Mouse (Mus musculus): Measurements from ENCODE around the gene Tfeb.

The Tfeb gene

DNA sequence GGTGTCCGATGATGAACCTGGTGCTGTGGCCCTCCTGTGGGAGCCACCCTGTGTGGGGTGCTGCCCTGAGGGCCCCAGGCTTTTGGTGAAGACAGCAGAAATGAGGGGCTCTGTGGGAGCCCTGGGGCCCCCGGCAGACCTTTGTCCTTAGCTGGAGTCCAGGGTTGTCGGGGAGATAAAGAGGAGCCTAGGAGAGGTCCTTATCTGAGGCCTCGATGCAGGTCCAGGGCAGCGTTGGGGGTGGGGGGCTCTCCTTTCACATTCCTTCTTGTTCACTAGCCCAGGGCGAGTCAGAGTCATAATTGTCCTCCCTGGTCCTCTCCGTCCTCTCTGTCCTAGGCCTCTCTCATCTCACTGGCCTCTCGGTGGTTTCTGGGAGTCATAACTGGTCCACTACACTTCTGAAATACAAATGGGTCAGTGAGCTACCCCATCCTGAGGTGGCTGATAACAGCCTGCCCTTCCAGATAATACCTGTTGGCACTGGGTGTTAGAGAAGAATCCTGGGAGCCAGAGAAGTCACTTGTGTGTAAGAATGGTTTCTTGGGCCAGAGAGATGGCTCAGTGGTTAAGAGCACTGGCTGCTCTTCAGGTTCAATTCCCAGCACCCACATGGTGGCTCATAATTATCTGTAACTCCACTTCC is 16.4 kb downstream of the Tfeb start:
- no peak for DNase-seq (ENCODE audit: low read depth, low spot score)

DNA sequence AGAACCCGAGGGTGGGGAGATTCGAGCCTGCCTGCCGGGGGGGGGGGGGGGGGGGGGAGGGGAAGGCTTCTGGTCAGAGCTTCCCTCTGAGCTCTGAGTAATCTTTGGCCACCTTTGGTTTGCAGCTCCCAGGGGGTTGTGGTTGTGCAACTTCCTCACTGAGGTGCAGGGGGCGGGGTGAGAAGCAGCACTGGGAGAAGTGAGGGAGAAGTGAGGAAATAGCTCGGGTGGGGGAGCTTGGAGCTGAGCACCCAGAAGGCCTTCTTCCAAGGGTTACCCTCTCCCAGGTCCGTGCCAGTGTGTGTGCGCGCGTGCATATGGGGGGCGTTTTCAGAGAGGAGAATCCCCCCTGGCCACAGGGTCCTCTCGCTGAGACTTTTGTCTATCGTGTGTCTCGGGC is 17.4 kb downstream of the Tfeb start:
- no peak for DNase-seq (ENCODE audit: low read depth, low spot score)

GRCm38 (mm10) chr17:47756366-47756765 is 19.5 kb downstream of the Tfeb start:
- DNase-seq (ENCODE audit: low read depth, low spot score) = no peak

- no peak for DNase-seq (ENCODE audit: low read depth, low spot score)
These were observed 20.3 kb downstream of the Tfeb start for GRCm38 (mm10) chr17:47757056-47757610.

DNA sequence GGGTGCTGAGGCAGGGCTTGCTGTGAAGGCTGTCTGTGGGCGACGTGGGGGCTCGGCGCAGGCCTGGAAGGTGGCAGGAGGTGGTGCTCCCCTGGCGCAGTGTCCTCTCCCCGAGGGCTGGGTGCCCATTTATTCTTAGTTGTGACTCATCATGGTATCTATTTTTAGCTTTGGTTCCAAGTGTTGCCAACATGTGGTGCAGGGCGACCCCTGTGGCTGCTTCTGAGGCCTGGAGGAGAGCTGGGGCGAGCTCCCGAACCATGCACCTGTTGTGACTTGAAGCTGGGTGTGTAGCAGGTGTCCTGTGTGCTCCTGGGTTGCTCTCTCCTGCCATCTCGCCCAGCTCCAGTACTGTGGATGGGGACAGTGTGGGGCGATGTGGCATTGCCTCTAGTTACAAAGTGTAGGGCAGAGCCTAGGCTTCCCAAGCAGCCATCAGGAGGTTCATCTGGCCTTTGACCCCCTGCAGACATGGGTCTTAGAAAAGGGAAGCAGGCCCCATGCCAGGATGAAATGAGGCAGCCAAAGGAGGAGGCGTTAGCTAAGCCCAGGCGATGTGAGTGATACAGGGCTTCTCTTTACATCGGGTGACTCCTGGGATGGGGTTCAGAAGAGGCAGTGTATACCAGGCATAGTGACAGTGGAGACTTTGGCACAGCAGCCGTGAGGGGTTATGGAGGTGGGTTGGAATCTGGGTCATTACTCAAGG is 23.0 kb downstream of the Tfeb start:
- DNase-seq (ENCODE audit: low read depth, low spot score) = no peak

- DNase-seq (ENCODE audit: low read depth, low spot score) = no peak
These were observed 25.2 kb downstream of the Tfeb start for GRCm38 (mm10) chr17:47762028-47762427.

DNA sequence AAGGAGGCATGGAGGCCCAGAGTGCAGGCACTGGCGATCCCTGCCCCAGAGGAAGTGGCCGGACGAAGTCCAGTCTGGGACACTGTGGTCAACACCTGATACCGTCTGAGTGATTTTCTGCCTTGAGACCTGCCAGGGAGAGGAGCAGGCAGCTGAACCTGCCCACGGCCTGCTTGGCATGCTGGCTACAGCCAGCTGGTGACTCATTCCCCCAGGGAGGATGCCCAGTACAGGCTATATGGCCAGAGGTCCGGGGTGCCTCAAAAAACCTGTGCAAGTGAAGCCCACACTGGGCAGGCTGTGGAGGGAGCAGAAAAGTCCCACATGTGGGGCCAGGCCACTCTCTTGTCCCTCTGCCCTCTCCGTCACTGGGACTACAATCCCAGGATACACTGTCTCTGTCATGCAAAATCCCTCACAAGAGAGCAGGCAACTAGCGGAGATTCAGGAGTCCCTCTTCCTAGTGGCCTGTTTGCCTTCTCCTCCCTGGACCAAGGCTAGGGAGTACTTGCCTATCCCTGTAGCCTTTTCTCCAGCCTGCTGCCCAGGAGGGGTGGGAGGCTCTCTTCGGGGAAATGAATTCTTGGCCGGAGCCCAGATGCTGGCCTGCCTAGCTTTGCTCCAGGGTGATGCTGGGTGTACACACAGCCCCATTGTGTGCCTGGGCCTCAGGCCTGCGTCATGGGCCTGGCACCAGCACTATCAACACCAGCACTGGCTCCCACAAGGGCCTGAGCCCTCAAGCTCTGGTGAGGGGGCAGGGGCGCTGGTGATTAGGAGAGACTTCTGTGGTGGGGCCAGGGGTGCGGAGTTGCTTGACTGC is 25.9 kb downstream of the Tfeb start:
- no peak for DNase-seq (ENCODE audit: low read depth, low spot score)

- no peak for DNase-seq (ENCODE audit: low read depth, low spot score)
These were observed 29.2 kb downstream of the Tfeb start for GRCm38 (mm10) chr17:47765986-47766385.

DNA sequence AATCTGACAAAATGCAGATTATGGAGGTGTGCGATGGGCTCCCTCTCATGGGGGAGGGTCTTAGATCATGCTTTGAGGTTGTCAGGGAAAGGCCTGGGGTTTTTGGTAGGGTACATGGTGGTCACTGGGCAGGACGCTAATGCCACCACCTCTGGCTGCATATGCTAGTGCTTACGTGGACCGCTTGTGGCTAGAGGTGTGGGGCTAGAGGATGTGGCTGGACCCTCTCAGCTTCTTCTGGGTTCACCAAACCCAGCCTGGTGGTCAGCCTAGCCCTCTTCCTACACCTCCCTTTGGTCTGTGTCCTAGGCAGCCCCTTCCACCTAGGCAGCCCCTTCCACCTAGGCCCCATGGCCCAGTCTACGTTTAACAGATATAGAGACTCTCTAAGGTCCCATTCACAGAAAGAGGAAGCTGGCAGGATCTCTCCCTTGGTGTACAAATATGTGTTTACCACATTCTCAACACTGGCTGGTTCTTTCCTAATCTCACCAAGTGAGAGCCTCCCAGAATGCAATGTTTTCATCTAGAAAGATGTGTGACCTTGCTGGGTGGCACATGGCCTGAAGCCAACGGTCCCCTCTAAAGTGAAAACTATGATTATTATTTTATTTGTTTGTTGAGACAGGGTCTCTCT is 29.7 kb downstream of the Tfeb start:
- DNase-seq (ENCODE audit: low read depth, low spot score) = no peak

- no peak for DNase-seq (ENCODE audit: low read depth, low spot score)
These were observed 30.2 kb downstream of the Tfeb start for GRCm38 (mm10) chr17:47767081-47767455.

DNA sequence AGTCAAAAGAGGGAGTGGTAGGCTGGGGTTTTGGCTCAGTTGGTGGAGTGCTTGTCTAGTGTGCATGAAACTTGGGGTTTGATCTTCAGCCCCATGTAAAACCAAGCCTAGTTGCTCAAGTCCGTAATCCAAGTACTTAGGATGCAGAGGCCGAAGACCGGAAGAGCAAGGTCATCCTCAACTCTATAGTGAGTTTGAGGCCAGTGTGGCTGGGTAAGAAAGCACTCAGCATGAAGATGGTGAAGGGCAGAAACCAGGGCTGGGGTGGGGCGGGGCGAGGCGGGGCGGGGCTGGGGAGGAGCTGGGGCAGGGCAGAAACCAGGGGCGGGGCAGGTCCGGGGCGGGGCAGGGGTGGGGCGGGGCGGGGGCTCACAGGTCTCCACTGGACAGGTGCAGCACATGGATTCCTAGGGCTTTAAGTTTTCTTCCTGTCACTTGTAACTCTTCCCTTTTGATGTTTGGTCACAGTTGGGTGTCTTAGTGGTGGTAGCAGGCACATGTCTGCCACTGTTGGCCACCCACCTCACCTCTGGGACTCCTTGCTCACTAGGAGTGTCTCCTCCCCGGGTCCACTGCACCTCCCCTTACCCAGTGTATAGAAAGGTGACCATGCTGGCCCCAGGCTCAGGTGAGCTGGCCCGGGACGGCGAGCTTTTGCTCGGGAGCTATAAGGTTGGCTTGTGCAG is 30.8 kb downstream of the Tfeb start:
- DNase-seq (ENCODE audit: low read depth, low spot score) = no peak

DNA sequence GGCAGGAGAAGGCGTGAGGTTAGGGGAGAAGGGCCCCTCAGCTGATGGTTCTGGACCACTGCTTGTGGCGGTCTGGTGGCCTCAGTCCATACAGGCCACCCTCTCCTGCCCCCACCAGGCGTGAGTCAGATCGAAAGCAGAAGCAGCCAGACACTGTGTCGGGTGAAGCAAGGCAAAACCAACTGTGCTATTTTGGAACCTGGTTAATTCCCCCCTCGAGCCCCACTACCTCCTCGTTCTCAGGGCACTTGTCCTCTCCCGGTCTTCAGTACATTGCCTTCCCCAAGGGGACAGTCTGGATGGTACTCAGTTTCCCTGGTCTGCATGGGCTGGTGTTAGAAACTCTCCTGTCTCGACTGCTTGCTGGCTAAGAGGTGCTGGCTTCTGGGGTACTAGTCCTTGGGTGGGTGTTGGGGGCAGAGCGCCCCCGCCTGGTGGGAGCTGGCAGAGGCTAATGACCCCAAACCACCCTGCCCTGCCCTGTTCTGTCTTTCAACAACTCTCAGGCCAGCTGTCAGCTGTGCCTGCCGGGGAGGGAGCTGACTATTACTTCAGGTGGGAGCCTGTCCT is 32.0 kb downstream of the Tfeb start:
- DNase-seq (ENCODE audit: low read depth, low spot score) = no peak

GRCm38 (mm10) chr17:47769389-47770299 is 32.8 kb downstream of the Tfeb start:
- no peak for DNase-seq (ENCODE audit: low read depth, low spot score)

DNA sequence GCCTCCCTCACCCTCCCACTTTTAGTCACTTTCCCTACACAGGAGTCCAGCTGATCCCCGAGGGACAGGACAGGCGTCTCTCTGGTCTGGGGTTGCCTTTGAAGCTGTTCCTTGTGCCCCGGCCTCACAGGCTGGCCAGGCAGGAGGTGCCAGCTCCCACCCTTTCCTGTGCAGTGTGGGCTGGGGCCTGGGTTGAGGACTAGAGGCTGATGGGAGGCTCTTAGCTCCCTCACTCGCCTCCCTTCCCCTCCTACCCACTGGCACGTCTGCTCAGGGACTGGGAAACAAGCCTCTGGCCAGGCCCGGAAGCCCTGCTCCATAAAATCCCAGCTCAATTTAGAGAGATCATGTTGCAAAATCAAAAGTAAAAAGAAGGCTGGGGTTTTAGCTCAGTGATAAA is 36.8 kb downstream of the Tfeb start:
- DNase-seq (ENCODE audit: low read depth, low spot score) = no peak

GRCm38 (mm10) chr17:47777141-47777540 is 40.3 kb downstream of the Tfeb start:
- no peak for DNase-seq (ENCODE audit: low read depth, low spot score)

- DNase-seq (ENCODE audit: low read depth, low spot score) = no peak
These were observed 43.6 kb downstream of the Tfeb start for GRCm38 (mm10) chr17:47780470-47780869.

GRCm38 (mm10) chr17:47782486-47782885 is 45.7 kb downstream of the Tfeb start:
- no peak for DNase-seq (ENCODE audit: low read depth, low spot score)

DNA sequence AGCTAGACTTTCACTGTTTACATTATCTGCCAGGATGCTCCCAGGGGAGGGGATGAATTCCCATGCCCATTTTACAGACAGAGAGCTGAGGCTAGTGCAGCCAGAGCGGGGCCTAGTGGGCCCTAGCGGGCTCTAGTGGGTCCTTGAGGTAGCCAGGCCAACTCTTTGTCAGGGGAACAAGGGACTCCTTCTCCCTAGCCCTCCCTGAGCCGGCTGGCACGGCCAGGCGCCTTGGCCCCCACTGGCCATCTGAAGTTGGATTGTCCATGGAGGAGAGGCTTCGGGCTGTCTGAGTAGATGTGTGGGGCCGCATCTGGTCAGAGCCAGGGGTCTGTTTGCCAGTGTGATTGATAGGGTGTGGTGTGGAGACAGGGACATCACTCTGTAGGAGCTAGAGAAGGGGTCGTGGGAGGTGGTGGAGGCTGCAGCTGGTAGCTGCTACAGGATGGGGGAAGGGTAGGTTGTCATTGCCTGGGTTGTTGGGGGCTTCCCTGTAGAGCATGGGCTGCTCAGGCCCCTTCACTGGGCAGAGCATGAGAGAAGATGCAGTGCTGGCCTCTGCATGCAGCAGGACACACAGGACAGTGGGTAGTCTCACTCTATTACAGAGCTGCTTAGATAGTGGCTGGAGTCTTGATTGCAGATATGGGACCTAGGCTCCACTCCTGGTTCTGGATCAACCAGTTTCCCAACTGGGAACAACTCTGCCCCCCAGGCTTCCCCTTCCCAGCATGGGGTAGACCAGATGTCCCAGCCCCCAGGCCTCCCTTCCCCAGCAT is 46.8 kb downstream of the Tfeb start:
- DNase-seq (ENCODE audit: low read depth, low spot score) = no peak

DNA sequence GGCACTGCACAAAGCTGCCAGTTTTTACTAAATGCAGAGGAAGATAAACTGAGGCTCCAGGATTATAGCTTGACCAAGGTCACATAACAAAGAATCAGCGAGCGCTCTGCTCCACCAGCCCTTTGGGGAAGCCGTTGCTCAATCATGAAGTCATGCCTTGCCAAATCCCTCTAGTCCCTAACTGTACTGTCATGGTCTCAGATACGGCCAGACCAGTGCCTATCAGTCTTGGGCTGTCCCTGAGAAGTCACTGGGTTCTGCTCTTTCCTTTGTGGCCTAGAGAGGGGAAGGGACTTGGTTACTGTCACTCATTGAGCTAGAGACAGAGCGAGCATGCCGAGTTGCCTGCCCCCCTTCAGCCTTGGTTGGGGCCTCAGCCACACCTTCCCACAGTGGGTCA is 47.6 kb downstream of the Tfeb start:
- DNase-seq (ENCODE audit: low read depth, low spot score) = no peak
